ENCODE assay signal across 9 mouse cellular contexts in genomic region chr14:30196235-30196634, GRCm38 (mm10).
DNase-seq lines count a peak whose midpoint lies in the region; ATAC-seq and TF ChIP-seq lines count a peak whose summit lies in the region.
"Had no signal": no experiment of that assay in that cellular context is flagged by ENCODE, and none has a peak within 500 bp of the region (broad histone marks: within the 10 kb centered on the region; RNA-seq: fewer than 3 reads in every experiment).

No protein-coding gene starts in this region.

- H3K4me2 ChIP-seq in heart, postnatal 0 days (ENCODE audit: low read depth, low read length): no peak overlapping the region
- no peak overlapping the region for H3K4me2 ChIP-seq in midbrain, postnatal 0 days (ENCODE audit: low read depth, low read length, poor library complexity, severe bottlenecking)

- no peaks in the 10 kb centered on the region for H3K36me3 ChIP-seq in heart, embryonic 10.5 days
- no peaks in the 10 kb centered on the region for H3K36me3 ChIP-seq in MEL (ENCODE audit: control insufficient read depth in 1 of 2, insufficient read depth in 2 of 2, low read length in 2 of 2)
- H3K36me3 ChIP-seq in heart, postnatal 0 days (replicated peaks; ENCODE audit: control insufficient read depth, insufficient read depth, low read length): no peaks in the 10 kb centered on the region
- H3K36me3 ChIP-seq in midbrain, postnatal 0 days (ENCODE audit: insufficient read depth, low read length): no peaks in the 10 kb centered on the region

- no peaks in the 10 kb centered on the region for H3K9me3 ChIP-seq in heart, embryonic 10.5 days
- H3K9me3 ChIP-seq in MEL (replicated peaks; ENCODE audit: insufficient read depth, low read length): no peaks in the 10 kb centered on the region
- H3K9me3 ChIP-seq in heart, postnatal 0 days (replicated peaks; ENCODE audit: control insufficient read depth, low read length): no peaks in the 10 kb centered on the region
- H3K9me3 ChIP-seq in midbrain, postnatal 0 days (ENCODE audit: low read length): no peaks in the 10 kb centered on the region

- no peak for TF ChIP-seq CTCF in MEL (IDR thresholded peaks at IDR 0.05 in 2 of 3, conservative IDR thresholded peaks at IDR 0.05 in 1 of 3; ENCODE audit: control insufficient read depth in 1 of 3, insufficient read depth in 1 of 3, low read depth in 2 of 3, low read length in 3 of 3, poor library complexity in 1 of 3, severe bottlenecking in 1 of 3)
- no peak for TF ChIP-seq CTCF in heart, postnatal 0 days (IDR thresholded peaks at IDR 0.05; ENCODE audit: low read depth)
- no peak for TF ChIP-seq CTCF in midbrain, postnatal 0 days (IDR thresholded peaks at IDR 0.05)

- ATAC-seq in heart, postnatal 0 days (ENCODE audit: insufficient read depth, low read depth): peak; percentile 41; the same call in 1 of the 2 replicates
- peak; percentile 34; the same call in 1 of the 2 replicates for ATAC-seq in midbrain, postnatal 0 days (ENCODE audit: low FRiP score)
- ATAC-seq: Patski had no signal

- H3K4me1 ChIP-seq in heart, embryonic 10.5 days: peaks cover 17% of the 10 kb centered on the region
- H3K4me1 ChIP-seq in MEL (ENCODE audit: control insufficient read depth in 1 of 2, insufficient read depth in 2 of 2, low read length in 2 of 2): no peaks in the 10 kb centered on the region
- H3K4me1 ChIP-seq in heart, postnatal 0 days (ENCODE audit: control insufficient read depth, insufficient read depth): peaks cover 4% of the 10 kb centered on the region
- H3K4me1 ChIP-seq in midbrain, postnatal 0 days (ENCODE audit: insufficient read depth, low read length): 0 out of 2 replicates have a peak, but pooled peaks cover 8% of the 10 kb centered on the region

- H3K79me2 ChIP-seq in MEL (ENCODE audit: control insufficient read depth, insufficient read depth, low read length, poor library complexity): no peaks in the 10 kb centered on the region

- no peak overlapping the region for H3K27ac ChIP-seq in heart, embryonic 10.5 days
- H3K27ac ChIP-seq in MEL (ENCODE audit: control insufficient read depth, low read depth, low read length): no peak overlapping the region
- no peak overlapping the region for H3K27ac ChIP-seq in heart, postnatal 0 days (ENCODE audit: low read depth)
- peak overlapping the region; percentile 51 for H3K27ac ChIP-seq in midbrain, postnatal 0 days (ENCODE audit: low read depth, low read length)

- TF ChIP-seq RAD21 in MEL (IDR thresholded peaks at IDR 0.05; ENCODE audit: low read depth, low read length): no peak

- no peak overlapping the region for H3K9ac ChIP-seq in MEL (ENCODE audit: control insufficient read depth, low read depth, low read length, poor library complexity, severe bottlenecking)
- no peak overlapping the region for H3K9ac ChIP-seq in heart, postnatal 0 days (replicated peaks; ENCODE audit: low read depth, low read length)
- no peak overlapping the region for H3K9ac ChIP-seq in midbrain, postnatal 0 days (replicated peaks; ENCODE audit: low read length, poor library complexity, severe bottlenecking)

- no peaks in the 10 kb centered on the region for H3K27me3 ChIP-seq in heart, embryonic 10.5 days (ENCODE audit: insufficient read depth, poor library complexity, severe bottlenecking)
- peaks cover 0 to 3% of the 10 kb centered on the region in 2 experiments; a peak in 3 of 4 replicates for H3K27me3 ChIP-seq in MEL (ENCODE audit: control insufficient read depth in 1 of 2, insufficient read depth in 2 of 2, low read length in 2 of 2)
- H3K27me3 ChIP-seq in heart, postnatal 0 days (ENCODE audit: control insufficient read depth, insufficient read depth, low read length): no peaks in the 10 kb centered on the region
- H3K27me3 ChIP-seq in midbrain, postnatal 0 days (ENCODE audit: insufficient read depth, low read length): no peaks in the 10 kb centered on the region

- no peak for TF ChIP-seq POLR2A in MEL (IDR thresholded peaks at IDR 0.05; ENCODE audit: control insufficient read depth in 1 of 2, insufficient read depth in 1 of 2, low read depth in 1 of 2, low read length in 2 of 2, poor library complexity in 1 of 2)

- TF ChIP-seq EP300 in MEL (IDR thresholded peaks at IDR 0.05; ENCODE audit: low read depth in 1 of 2, low read length in 2 of 2): no peak
- TF ChIP-seq EP300 in heart, postnatal 0 days (IDR thresholded peaks at IDR 0.05; ENCODE audit: low read depth): no peak

- WGBS in heart, embryonic 10.5 days: 50% methylated on average over 5 of the region's 5 CpGs
- WGBS in heart, postnatal 0 days: 37% methylated on average over 5 of the region's 5 CpGs
- WGBS in midbrain, postnatal 0 days: 40% methylated on average over 5 of the region's 5 CpGs

- H3K4me3 ChIP-seq in heart, embryonic 10.5 days: no peak overlapping the region
- no peak overlapping the region for H3K4me3 ChIP-seq in MEL (ENCODE audit: control insufficient read depth in 1 of 2, insufficient read depth in 1 of 2, low read depth in 2 of 2, low read length in 2 of 2)
- no peak overlapping the region for H3K4me3 ChIP-seq in heart, postnatal 0 days (ENCODE audit: low read depth, low read length)
- no peak overlapping the region for H3K4me3 ChIP-seq in midbrain, postnatal 0 days (ENCODE audit: low read depth, low read length)

- DNase-seq in heart, adult 18-20 months: peak; percentile 38 to 55
- no peak for DNase-seq in heart, embryonic 10.5 days (ENCODE audit: low spot score)
- peak; percentile 33 for DNase-seq in MEL (ENCODE audit: low read depth, low spot score)
- peak; percentile 27 for DNase-seq in heart, postnatal 0 days (ENCODE audit: low spot score)
- DNase-seq in midbrain, postnatal 0 days (ENCODE audit: low spot score): no peak
- no peak for DNase-seq in ovary, postnatal 14 days (ENCODE audit: low spot score)
- no peak for DNase-seq in layer of hippocampus, adult 11-12 months (ENCODE audit: low spot score)
- DNase-seq in gastrocnemius, adult 8-10 months (ENCODE audit: low spot score in 2 of 2): no peak

TF ChIP-seq in MEL, 35 proteins besides CTCF, POLR2A, EP300 and RAD21:
- no peak for TF ChIP-seq TBP (IDR thresholded peaks at IDR 0.05; ENCODE audit: low read depth, low read length)
- TF ChIP-seq ZNF384 (IDR thresholded peaks at IDR 0.05; ENCODE audit: low read depth, low read length): no peak
- no peak for TF ChIP-seq SIN3A (IDR thresholded peaks at IDR 0.05; ENCODE audit: low read length)
- no peak for TF ChIP-seq CHD2 (IDR thresholded peaks at IDR 0.05; ENCODE audit: low read length)
- no peak for TF ChIP-seq GATA1 (IDR thresholded peaks at IDR 0.05; ENCODE audit: low read depth, low read length)
- no peak for TF ChIP-seq SMC3 (IDR thresholded peaks at IDR 0.05; ENCODE audit: low read depth, low read length)
- TF ChIP-seq USF1 (IDR thresholded peaks at IDR 0.05; ENCODE audit: low read depth, low read length): no peak
- no peak for TF ChIP-seq JUND (IDR thresholded peaks at IDR 0.05; ENCODE audit: low read depth, low read length)

Comparison
In these comparisons a context has a peak if more than half of its experiments do, and no peak if none do; other contexts are left out.
1. DNase-seq: peak in heart, adult 18-20 months (2 of 2), MEL (single experiment) and heart, postnatal 0 days (single experiment); none in heart, embryonic 10.5 days (single experiment), midbrain, postnatal 0 days (single experiment), ovary, postnatal 14 days (single experiment), layer of hippocampus, adult 11-12 months (single experiment) and gastrocnemius, adult 8-10 months (0 of 2).